Mouse (Mus musculus) liver, embryonic 11.5 days (tissue): Measurements from ENCODE around the gene Osbp. TPM values are rescaled to one million over a fixed set of nuclear protein-coding genes. Genes with fewer than 3 reads are reported as not detected.
A peak's percentile ranks its signal among the peaks of the same experiment; 100 is the strongest.

Experiments
- ATAC-seq: fragments of 200-750 bp; cut with Nextera tagmentation; replicated peaks from 2 replicates; pipeline ENCODE4 v1.8.0; 2017; ENCODE audit warnings: moderate number of reproducible peaks, mild to moderate bottlenecking, moderate TSS enrichment, moderate library complexity; ENCODE audit not compliant: low FRiP score
- DNase-seq: peaks from one replicate; pipeline ENCODE4 v3.0.0-alpha.2; 2017; ENCODE audit warnings: low spot score
- H3K27ac ChIP-seq: fragments of 300-500 bp; sonication (generic); 2 replicates; pipeline ENCODE4 v1.5.1; 2014; ENCODE audit warnings: mild to moderate bottlenecking, low read depth, low read length, control low read depth
- H3K27me3 ChIP-seq: fragments of 300-500 bp; sonication (generic); replicated peaks from 2 replicates; pipeline ENCODE4 v1.6.1; 2014; ENCODE audit warnings: low read length, mixed read lengths; ENCODE audit not compliant: control insufficient read depth, insufficient read depth
- H3K36me3 ChIP-seq: fragments of 300-500 bp; sonication (generic); 2 replicates; pipeline ENCODE4 v1.6.1; 2014; ENCODE audit warnings: mild to moderate bottlenecking, low read length, moderate library complexity, mixed read lengths; ENCODE audit not compliant: control insufficient read depth, insufficient read depth
- H3K4me1 ChIP-seq: fragments of 300-500 bp; sonication (generic); replicated peaks from 2 replicates; pipeline ENCODE4 v1.6.1; 2014; ENCODE audit warnings: low read length, mixed read lengths; ENCODE audit not compliant: control insufficient read depth, insufficient read depth
- H3K4me2 ChIP-seq: fragments of 300-500 bp; sonication (generic); 2 replicates; pipeline ENCODE4 v1.6.1; 2014; ENCODE audit warnings: mild to moderate bottlenecking, control low read depth, moderate library complexity
- H3K4me3 ChIP-seq: fragments of 300-500 bp; sonication (generic); 2 replicates; pipeline ENCODE4 v1.5.1; 2014; ENCODE audit warnings: low read depth, low read length, control low read depth
- H3K9ac ChIP-seq: fragments of 300-500 bp; sonication (generic); 2 replicates; pipeline ENCODE4 v1.6.1; 2014; ENCODE audit warnings: low read depth, low read length, control low read depth
- H3K9me3 ChIP-seq: fragments of 300-500 bp; sonication (generic); 2 replicates; pipeline ENCODE4 v1.6.1; 2016; ENCODE audit warnings: low read length, inconsistent platforms, mixed read lengths; ENCODE audit not compliant: control insufficient read depth
- WGBS: fragments of 180-500 bp; shearing (Covaris S2); extraction: QIAGEN DNeasy Blood & Tissue Kit; methylation state at CpG from one replicate; pipeline ENCODE4 v1.1.7; 2014; 5-methylcytosine and 5-hydroxymethylcytosine counted together
- polyA plus RNA-seq: library from polyadenylated mRNA; unstranded; fragments of >200 nt; fragmentation: Nextera tagmentation; extraction: Ambion mirVana; gene quantifications from 2 replicates; pipeline ENCODE4 v1.2.1, GENCODE M21; 2014

Gene Osbp
- polyA plus RNA-seq, 1 experiment from 2014 or later = 6.8 TPM

DNA sequence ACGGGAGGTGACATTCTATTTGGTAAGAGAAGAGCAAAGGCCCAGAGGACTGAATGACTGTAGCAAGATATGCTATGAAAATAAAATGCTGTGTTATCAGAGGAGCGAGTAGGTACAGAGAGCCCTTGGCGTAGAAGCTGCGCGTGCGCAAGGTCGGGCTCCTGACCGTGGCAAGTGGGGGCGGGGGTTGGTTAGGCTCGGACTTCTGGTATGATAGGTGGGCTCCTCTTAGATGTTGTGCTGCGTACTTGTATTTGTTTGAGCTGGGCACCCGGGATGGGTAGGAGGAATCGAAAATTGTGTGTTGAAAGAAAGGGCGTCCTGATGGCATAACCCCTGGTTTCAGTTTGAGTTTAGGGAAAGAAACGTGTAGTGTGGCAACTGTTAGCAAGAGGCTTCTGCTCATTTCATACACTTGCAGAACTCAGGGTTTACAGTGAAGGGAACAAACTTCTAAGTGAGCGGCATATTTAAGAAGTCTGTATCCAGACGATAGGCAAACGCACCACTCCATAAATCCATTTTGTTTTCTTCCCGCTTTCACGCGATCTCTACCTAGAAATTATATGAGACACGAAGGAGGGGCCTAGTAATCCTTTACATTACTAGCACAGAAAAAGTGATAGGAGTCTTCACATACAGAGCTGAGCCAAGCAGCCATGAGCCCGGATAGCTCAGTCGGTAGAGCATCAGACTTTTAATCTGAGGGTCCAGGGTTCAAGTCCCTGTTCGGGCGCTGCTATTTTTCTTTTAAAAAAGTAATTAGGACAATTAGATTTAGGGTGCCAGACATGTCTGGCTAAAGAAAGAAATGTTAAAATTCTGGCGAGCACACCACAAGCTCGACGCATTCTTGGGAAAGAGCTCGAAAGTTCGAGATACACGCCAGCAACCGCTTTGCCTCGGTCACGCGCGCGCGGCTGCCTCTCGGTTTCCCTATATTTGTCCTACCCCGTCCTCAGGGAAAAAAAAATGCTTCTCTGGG, 39.9 kb downstream of the Osbp start:
- peak overlapping the region; percentile 57; the same call in 1 of the 2 replicates for H3K27ac ChIP-seq
- H3K9ac ChIP-seq = peak overlapping the region; percentile 73
- ATAC-seq (peak; percentile 61), DNase-seq (peak; percentile 89)
- under 1% methylated on average over 41 of the region's 41 CpGs for WGBS
- peaks cover 13% of the 10 kb centered on the region for H3K4me1 ChIP-seq
- no peaks in the 10 kb centered on the region for H3K36me3 ChIP-seq
- H3K27me3 ChIP-seq = no peaks in the 10 kb centered on the region
- H3K4me3 ChIP-seq = peak overlapping the region; percentile 52
- peak overlapping the region; percentile 77 for H3K4me2 ChIP-seq
- no peaks in the 10 kb centered on the region for H3K9me3 ChIP-seq

DNA sequence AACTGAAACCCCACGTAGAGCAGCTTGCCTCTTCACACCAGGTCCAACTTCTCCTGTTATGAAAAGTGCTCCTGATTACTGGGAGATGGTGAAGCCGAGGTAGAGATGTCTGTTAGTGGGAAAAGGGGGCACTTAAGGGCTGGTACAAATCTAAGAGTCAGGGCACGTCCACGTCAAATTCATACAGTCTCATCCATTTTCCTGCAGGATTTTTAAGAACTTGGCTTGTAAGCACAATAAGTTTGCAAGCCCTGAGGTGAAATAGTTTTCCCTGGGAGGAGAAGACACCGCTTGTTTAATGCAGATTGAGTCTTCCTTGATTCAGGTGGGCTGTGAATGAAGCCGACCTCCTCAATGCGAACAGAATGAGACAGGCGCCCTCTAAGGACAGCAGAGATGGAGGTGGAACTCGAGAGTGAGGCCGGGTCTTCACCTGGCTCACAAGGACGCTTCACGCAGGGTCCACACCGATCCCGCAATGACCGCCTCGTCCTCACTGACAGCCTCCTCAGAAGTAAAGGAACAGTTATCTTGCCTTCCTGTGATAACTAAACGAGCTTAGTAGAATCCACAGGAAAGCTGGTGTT, 40.7 kb downstream of the Osbp start:
- Histone ChIP-seq H3K4me1 (peaks cover 13% of the 10 kb centered on the region), H3K9me3 (no peaks in the 10 kb centered on the region), H3K9ac (peak overlapping the region; percentile 73), H3K27me3 (no peaks in the 10 kb centered on the region), H3K27ac (peak overlapping the region; percentile 35; the same call in 1 of the 2 replicates), H3K4me3 (peak overlapping the region; percentile 52), H3K36me3 (no peaks in the 10 kb centered on the region), H3K4me2 (peak overlapping the region; percentile 77)
- DNase-seq (peak; percentile 46), ATAC-seq (no peak)
- WGBS = under 1% methylated on average over 17 of the region's 17 CpGs

- Histone ChIP-seq H3K27me3 (no peaks in the 10 kb centered on the region), H3K9me3 (no peaks in the 10 kb centered on the region), H3K27ac (peak overlapping the region; percentile 3; the same call in 1 of the 2 replicates), H3K9ac (peak overlapping the region; percentile 51), H3K4me3 (peak overlapping the region; percentile 52), H3K4me2 (peak overlapping the region; percentile 77), H3K36me3 (no peaks in the 10 kb centered on the region), H3K4me1 (peaks cover 13% of the 10 kb centered on the region)
- DNase-seq (peak; percentile 82), ATAC-seq (no peak)
- WGBS = 8% methylated on average over 17 of the region's 17 CpGs
Observed at GRCm38 (mm10) chr19:12007105-12007931, 41.6 kb downstream of the Osbp start.

DNA sequence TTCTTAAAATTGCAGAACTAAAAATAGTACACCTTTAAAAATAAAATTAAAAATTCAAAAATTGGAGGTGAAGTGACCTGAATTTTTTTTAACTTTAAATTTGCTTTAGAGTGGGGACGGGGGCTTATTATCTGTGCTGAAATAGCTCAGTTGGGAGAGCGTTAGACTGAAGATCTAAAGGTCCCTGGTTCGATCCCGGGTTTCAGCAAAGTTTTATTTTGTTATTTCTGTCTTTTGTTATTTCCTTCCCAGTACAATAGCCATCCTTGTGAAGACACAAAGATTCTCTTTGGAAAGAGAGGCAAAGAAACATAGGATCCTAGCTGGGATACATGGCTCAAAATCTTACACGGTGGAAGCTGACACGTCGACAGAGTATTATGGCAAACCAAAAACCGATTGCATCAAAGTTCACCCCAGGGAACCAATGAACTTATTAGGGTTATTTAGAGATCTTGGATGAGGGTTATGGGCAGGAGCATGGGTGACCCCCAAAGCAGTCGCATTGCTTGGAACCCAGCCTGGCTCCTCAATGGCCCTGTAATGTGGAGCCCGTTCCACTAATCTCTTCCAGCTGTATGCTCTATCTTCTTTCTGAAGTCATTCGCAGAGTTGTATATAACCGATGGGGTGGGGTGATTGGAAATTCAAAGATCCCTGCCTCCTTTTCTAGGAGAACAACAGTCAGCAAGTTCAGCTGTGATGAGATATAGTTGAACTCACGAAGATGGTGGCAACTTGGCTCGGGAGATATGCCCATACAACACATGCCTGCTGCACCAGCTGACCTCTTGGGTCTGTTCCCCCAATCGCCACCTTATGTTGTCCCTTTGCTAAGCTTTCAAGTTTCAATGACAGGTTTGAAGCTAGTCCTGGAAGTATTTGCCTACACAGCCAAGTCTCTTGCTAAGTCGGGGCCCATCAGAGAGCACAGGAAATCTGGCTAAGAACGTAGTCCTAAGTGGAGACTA, 43.0 kb downstream of the Osbp start:
- peaks cover 13% of the 10 kb centered on the region for H3K4me1 ChIP-seq
- H3K9ac ChIP-seq = no peak overlapping the region
- peak overlapping the region; percentile 77 for H3K4me2 ChIP-seq
- peak overlapping the region; percentile 52 for H3K4me3 ChIP-seq
- no peaks in the 10 kb centered on the region for H3K36me3 ChIP-seq
- DNase-seq (peak; percentile 44), ATAC-seq (no peak)
- peak overlapping the region; percentile 58; the same call in 1 of the 2 replicates for H3K27ac ChIP-seq
- no peaks in the 10 kb centered on the region for H3K27me3 ChIP-seq
- H3K9me3 ChIP-seq = no peaks in the 10 kb centered on the region
- 15% methylated on average over 17 of the region's 17 CpGs for WGBS

- Histone ChIP-seq H3K36me3 (no peaks in the 10 kb centered on the region), H3K9ac (peak overlapping the region; percentile 78), H3K4me2 (peak overlapping the region; percentile 89), H3K9me3 (no peaks in the 10 kb centered on the region), H3K4me1 (peaks cover 11% of the 10 kb centered on the region), H3K27me3 (no peaks in the 10 kb centered on the region), H3K27ac (peak overlapping the region; percentile 84), H3K4me3 (peak overlapping the region; percentile 78)
- ATAC-seq (peak; percentile 42), DNase-seq (peak; percentile 83)
- under 1% methylated on average over 24 of the region's 24 CpGs for WGBS
Observed at GRCm38 (mm10) chr19:12009501-12010280, 44.0 kb downstream of the Osbp start.

DNA sequence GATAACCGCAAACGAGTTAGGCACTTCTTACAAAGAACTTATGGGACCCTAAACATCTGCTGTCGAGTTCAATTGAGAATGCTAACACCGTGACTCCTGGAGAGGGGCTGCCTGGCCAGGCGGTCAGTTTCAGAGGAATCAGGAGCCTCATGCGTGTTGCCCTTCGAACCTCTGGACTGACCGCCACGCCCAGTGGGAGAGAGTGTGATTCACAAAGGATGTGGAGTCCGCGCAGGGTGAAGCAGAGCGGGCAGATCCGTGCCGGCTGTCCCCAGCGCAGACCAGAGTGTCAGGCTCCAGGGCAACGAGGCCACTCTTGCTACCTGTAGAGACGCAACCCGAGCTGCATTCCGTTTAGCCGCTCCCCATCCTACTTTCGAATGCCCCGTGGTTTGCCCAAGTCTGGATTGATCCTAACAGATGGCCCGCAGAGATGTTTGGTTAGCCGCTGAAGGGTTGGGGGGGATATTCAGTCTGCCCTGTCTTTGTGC, 44.6 kb downstream of the Osbp start:
- Histone ChIP-seq H3K4me1 (peaks cover 10% of the 10 kb centered on the region), H3K9ac (peak overlapping the region; percentile 78), H3K4me2 (peak overlapping the region; percentile 89), H3K9me3 (no peaks in the 10 kb centered on the region), H3K36me3 (no peaks in the 10 kb centered on the region), H3K27ac (peak overlapping the region; percentile 84), H3K4me3 (peak overlapping the region; percentile 78), H3K27me3 (no peaks in the 10 kb centered on the region)
- WGBS = under 1% methylated on average over 24 of the region's 24 CpGs
- 0 out of 2 replicates have a peak, but pooled peaks have one; percentile 4 for ATAC-seq
- peak; percentile 85 for DNase-seq

- Histone ChIP-seq H3K4me1 (peaks cover 10% of the 10 kb centered on the region), H3K4me2 (peak overlapping the region; percentile 89), H3K27ac (peak overlapping the region; percentile 84), H3K27me3 (no peaks in the 10 kb centered on the region), H3K36me3 (no peaks in the 10 kb centered on the region), H3K9me3 (no peaks in the 10 kb centered on the region), H3K4me3 (peak overlapping the region; percentile 78), H3K9ac (peak overlapping the region; percentile 78)
- DNase-seq (peak; percentile 59), ATAC-seq (peak; percentile 57)
- whole genome bisulfite sequencing = under 1% methylated on average over 26 of the region's 26 CpGs
Observed at GRCm38 (mm10) chr19:12010916-12011559, 45.3 kb downstream of the Osbp start.
